Mouse (Mus musculus) cerebellum, adult 9-10 months (tissue): Measurements from ENCODE around the gene Gm49776.
"Not testable (repeated sequence)": the region's sequence is repeated elsewhere in the genome, so short reads cannot be mapped to it uniquely, and the experiment has no call there.

Experiments
- DNase-seq: peaks from one replicate; pipeline ENCODE4 v3.0.0; 2022

Gm49776 gene

GRCm38 (mm10) chr16:18200062-18200461, 58.1 kb downstream of the Gm49776 start:
- no peak for DNase-seq

- DNase-seq = no peak
Measured at GRCm38 (mm10) chr16:18198365-18199098, 59.6 kb downstream of the Gm49776 start.

GRCm38 (mm10) chr16:18197881-18198280, 60.2 kb downstream of the Gm49776 start:
- no peak for DNase-seq

DNA sequence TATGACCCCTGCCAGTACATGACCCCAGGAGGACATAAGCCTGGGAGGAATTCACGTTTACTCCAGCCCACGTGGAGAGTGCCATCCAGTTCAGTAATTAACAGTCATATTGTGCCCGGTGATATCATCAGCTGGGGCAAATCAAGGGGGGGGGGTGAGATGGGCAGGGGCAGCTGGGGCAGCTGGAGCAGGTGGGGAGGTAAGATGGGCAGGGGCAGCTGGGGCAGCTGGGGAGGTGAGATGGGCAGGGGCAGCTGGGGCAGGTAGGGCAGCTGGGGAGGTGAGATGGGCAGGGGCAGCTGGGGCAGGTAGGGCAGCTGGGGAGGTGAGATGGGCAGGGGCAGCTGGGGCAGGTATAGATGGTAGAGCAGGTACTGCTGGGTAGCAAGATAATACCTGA, 62.6 kb downstream of the Gm49776 start:
- not testable (repeated sequence) for DNase-seq
